Mouse (Mus musculus) myocyte (in vitro differentiated cells): ENCODE results near the gene Sox5. TPM values are rescaled to one million over a fixed set of nuclear protein-coding genes. Genes with fewer than 3 reads are reported as not detected.

Experiments
- H3K27me3 ChIP-seq: one replicate; pipeline ENCODE4 v1.6.1; 2011; ENCODE audit not compliant: control insufficient read depth, insufficient read depth, insufficient read length
- H3K36me3 ChIP-seq: one replicate; pipeline ENCODE4 v1.6.1; 2011; ENCODE audit not compliant: control insufficient read depth, insufficient read depth
- H3K4me2 ChIP-seq: one replicate; pipeline ENCODE4 v1.6.1; 2011; ENCODE audit warnings: low read depth, control low read depth
- H3K4me3 ChIP-seq: one replicate; pipeline ENCODE4 v1.5.1; 2011; ENCODE audit warnings: mild to moderate bottlenecking, control low read depth, moderate library complexity
- H3K79me2 ChIP-seq: one replicate; pipeline ENCODE4 v1.6.1; 2011; ENCODE audit not compliant: control insufficient read depth, insufficient read depth
- H3ac ChIP-seq: one replicate; pipeline ENCODE4 v1.6.1; 2011; ENCODE audit not compliant: control insufficient read depth, insufficient read length
- CEBPB ChIP-seq: IDR thresholded peaks from 2 replicates; pipeline ENCODE4 v1.6.1; 2011; ENCODE audit warnings: mild to moderate bottlenecking, moderate library complexity; ENCODE audit not compliant: poor library complexity, insufficient read depth, severe bottlenecking
- E2F4 ChIP-seq: IDR thresholded peaks from one replicate; pipeline ENCODE4 v1.6.1; 2011; ENCODE audit warnings: mild to moderate bottlenecking, control low read depth, moderate library complexity; ENCODE audit not compliant: insufficient read depth
- MAX ChIP-seq: IDR thresholded peaks from one replicate; pipeline ENCODE4 v1.6.1; 2011; ENCODE audit warnings: low read depth, mild to moderate bottlenecking, control low read depth
- MYOD1 ChIP-seq, 3 experiments: IDR thresholded peaks; one replicate each; pipeline ENCODE4 v1.6.1; 2011; ENCODE audit warnings: control low read depth in 2 of 3, low read depth in 2 of 3, mild to moderate bottlenecking in 2 of 3, moderate library complexity in 1 of 3; ENCODE audit not compliant: insufficient read length in 2 of 3, control insufficient read depth in 1 of 3
- MYOG ChIP-seq, 3 experiments: IDR thresholded peaks; one replicate each; pipeline ENCODE4 v1.6.1; 2011; ENCODE audit warnings: control low read depth in 2 of 3, low read depth in 2 of 3, mild to moderate bottlenecking in 2 of 3; ENCODE audit not compliant: insufficient read length in 2 of 3, control insufficient read depth in 1 of 3, insufficient read depth in 1 of 3
- POLR2A ChIP-seq: IDR thresholded peaks from one replicate; pipeline ENCODE4 v1.6.1; 2011; ENCODE audit warnings: low read depth, mild to moderate bottlenecking, control low read depth, moderate library complexity; ENCODE audit not compliant: insufficient read length
- POLR2AphosphoS2 ChIP-seq: IDR thresholded peaks from one replicate; pipeline ENCODE4 v1.6.1; 2011; ENCODE audit warnings: low read depth, control low read depth; ENCODE audit not compliant: insufficient read length
- REST ChIP-seq: IDR thresholded peaks from one replicate; pipeline ENCODE4 v1.6.1; 2011; ENCODE audit warnings: mild to moderate bottlenecking, control low read depth, moderate library complexity; ENCODE audit not compliant: insufficient read depth, insufficient read length
- SRF ChIP-seq: IDR thresholded peaks from one replicate; pipeline ENCODE4 v1.6.1; 2011; ENCODE audit warnings: low read depth; ENCODE audit not compliant: control insufficient read depth, insufficient read length
- TCF12 ChIP-seq: IDR thresholded peaks from one replicate; pipeline ENCODE4 v1.6.1; 2011; ENCODE audit warnings: mild to moderate bottlenecking, control low read depth; ENCODE audit not compliant: poor library complexity, insufficient read depth, severe bottlenecking
- TCF3 ChIP-seq: IDR thresholded peaks from one replicate; pipeline ENCODE4 v1.6.1; 2011; ENCODE audit warnings: low read depth, control low read depth; ENCODE audit not compliant: insufficient read length
- USF1 ChIP-seq: IDR thresholded peaks from one replicate; pipeline ENCODE4 v1.6.1; 2011; ENCODE audit warnings: low read depth, mild to moderate bottlenecking, control low read depth, moderate library complexity
- polyA plus RNA-seq: library from polyadenylated mRNA; unstranded; fragments of >200 nt; fragmentation: generic; extraction: Trizol; gene quantifications from one replicate; pipeline ENCODE4 v1.2.1, GENCODE M21; 2012; ENCODE audit warnings: missing spikeins

Sox5 gene
- polyA plus RNA-seq, 1 experiment = 0.50 TPM

DNA sequence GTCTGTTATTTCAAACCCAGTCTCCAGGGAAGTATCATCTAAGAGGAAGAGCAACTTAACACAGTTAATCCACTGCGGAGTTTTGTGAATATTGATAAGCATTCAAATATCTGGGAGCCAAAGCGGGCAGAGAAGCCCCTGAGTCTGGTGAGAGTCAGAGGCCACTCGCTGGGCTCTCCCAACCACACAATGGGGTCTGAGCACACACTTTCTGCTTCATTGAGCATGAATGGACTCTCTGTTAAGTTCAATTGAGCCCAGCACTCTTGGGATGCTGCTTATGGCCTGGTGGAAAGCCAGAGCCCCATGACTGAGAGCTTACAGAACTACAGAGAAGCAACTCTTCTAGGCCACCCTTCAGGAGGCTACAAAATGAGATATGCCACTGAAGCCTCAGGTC, 221.6 kb downstream of the Sox5 start:
- Histone ChIP-seq H3K4me2 (no peak overlapping the region), H3ac (no peak overlapping the region), H3K36me3 (no peaks in the 10 kb centered on the region), H3K4me3 (no peak overlapping the region), H3K27me3 (no peaks in the 10 kb centered on the region), H3K79me2 (no peaks in the 10 kb centered on the region)
- no peak for TF ChIP-seq CEBPB
- TF ChIP-seq TCF12 = no peak
- TF ChIP-seq POLR2A = no peak
- no peak for TF ChIP-seq MAX
- no peak for TF ChIP-seq POLR2AphosphoS2
- TF ChIP-seq USF1 = no peak
- no peak for TF ChIP-seq E2F4

DNA sequence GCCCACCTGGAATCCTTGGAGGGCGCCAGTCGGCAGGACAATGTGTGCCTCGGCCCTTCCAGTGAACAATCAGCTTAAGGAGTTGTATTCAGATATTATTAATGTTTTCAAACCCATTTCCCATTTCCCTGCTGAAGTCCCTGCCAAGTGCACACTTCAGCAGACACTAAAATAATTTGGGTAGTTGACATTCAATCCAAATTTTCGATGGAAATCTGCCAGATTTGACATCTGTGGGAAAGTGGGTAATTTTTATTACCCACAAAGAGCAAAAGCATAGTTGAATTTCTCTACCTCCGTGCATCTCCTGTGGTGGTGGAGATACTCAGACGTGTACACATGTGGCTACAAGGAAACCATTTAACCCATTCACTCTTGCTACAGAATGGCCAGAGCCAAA, 228.3 kb downstream of the Sox5 start:
- no peak overlapping the region for H3K4me3 ChIP-seq
- H3K36me3 ChIP-seq = no peaks in the 10 kb centered on the region
- TF ChIP-seq CEBPB (no peak), TCF12 (no peak), POLR2AphosphoS2 (no peak), TCF3 (no peak), USF1 (no peak), MAX (no peak), MYOG (IDR thresholded peaks at IDR 0.05; ENCODE audit: control insufficient read depth in 1 of 3, insufficient read depth in 1 of 3, insufficient read length in 2 of 3, low read depth in 2 of 3) (no peak), REST (no peak), SRF (no peak), E2F4 (no peak), MYOD1 (IDR thresholded peaks at IDR 0.05; ENCODE audit: control insufficient read depth in 1 of 3, insufficient read length in 2 of 3, low read depth in 2 of 3) (no peak), POLR2A (no peak)
- no peak overlapping the region for H3ac ChIP-seq
- no peak overlapping the region for H3K4me2 ChIP-seq
- H3K27me3 ChIP-seq = no peaks in the 10 kb centered on the region
- H3K79me2 ChIP-seq = no peaks in the 10 kb centered on the region

DNA sequence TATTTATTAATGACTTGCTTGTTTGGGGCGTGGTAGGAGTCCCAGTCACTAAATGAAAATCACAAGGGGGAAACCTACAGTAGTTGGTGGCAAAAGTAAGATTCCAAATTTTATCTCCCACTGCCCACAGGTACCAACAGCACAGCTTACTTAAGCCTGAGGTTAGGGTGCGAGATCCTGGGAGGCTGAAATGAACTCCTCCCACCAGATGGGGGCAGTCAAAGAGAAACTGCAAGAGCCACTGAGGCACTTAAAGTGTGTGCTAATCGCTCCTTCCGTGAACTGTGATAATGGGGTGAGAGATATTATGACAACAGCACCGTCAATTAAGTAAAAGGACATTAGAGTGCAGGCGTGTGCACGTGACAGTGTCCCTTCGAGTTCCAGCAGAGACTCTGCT, 232.8 kb downstream of the Sox5 start:
- Histone ChIP-seq H3K4me3 (no peak overlapping the region), H3K79me2 (no peaks in the 10 kb centered on the region), H3K4me2 (no peak overlapping the region), H3ac (no peak overlapping the region), H3K36me3 (no peaks in the 10 kb centered on the region), H3K27me3 (no peaks in the 10 kb centered on the region)
- TF ChIP-seq E2F4 = no peak

DNA sequence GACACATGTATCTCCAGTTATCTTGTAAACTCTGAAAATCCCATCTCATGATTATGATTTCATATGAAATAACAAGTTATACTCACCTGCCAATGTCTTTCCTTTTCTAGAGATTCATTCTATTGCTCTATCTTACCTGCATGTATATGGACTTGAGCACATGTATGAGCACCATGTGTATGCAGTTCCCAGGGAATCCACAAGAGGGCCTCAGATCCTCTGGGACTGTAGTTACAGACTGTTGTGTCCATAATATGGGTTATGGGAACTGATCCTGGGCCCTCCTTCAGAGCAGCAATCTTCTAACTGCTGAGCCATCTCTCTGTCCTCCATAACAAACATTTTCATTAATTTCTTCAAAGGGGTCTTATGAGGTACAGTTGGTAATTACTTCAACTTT, 234.6 kb downstream of the Sox5 start:
- Histone ChIP-seq H3K27me3 (no peaks in the 10 kb centered on the region), H3K79me2 (no peaks in the 10 kb centered on the region), H3ac (no peak overlapping the region), H3K36me3 (no peaks in the 10 kb centered on the region), H3K4me2 (no peak overlapping the region), H3K4me3 (no peak overlapping the region)
- TF ChIP-seq SRF (no peak), POLR2AphosphoS2 (no peak), REST (no peak), USF1 (no peak), E2F4 (no peak), MYOG (IDR thresholded peaks at IDR 0.05; ENCODE audit: control insufficient read depth in 1 of 3, insufficient read depth in 1 of 3, insufficient read length in 2 of 3, low read depth in 2 of 3) (no peak)

DNA sequence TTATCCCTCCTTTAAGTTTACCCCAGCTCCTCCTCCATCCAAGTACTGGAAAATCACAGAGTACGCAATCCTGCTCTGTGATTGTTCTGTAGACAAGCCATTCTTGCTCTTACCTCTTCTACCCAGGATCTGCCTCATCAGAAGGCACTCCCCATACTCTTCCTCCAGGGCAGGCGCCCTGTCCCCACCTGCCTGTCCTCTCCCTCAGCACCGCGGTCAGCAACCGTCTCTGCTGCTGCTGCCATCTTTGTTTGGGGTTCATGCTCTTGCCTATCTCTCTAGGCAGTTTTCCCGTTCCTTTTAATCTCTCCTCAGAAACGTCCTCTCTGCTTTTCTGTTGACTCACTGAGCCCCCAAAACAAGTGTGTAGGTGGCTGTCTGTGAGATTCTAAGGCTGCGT, 236.2 kb downstream of the Sox5 start:
- H3K36me3 ChIP-seq = no peaks in the 10 kb centered on the region
- no peak overlapping the region for H3K4me2 ChIP-seq
- no peaks in the 10 kb centered on the region for H3K27me3 ChIP-seq
- TF ChIP-seq REST = peak; percentile 78
- TF ChIP-seq MAX = no peak
- H3K4me3 ChIP-seq = no peak overlapping the region
- H3ac ChIP-seq = no peak overlapping the region
- H3K79me2 ChIP-seq = no peaks in the 10 kb centered on the region

DNA sequence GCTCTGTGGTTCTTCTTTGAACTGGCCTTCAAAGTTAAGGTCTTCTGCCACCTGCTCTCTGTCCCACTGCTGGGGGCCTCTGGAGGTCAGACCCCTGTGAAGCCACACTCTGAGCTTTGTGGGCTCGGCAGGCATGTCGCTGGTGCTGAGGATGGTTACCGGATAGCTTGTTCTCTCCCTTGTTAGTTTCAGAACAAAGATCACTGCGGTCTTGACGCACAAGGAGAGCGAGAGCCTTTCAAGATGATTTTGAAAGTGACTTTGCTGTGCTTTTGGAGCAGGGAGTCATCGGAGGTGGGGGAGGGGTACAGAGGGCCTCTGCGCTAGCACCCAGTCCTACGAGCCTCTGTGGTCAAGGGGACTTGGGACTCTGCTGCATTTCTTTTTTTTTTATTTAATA, 240.5 kb downstream of the Sox5 start:
- no peaks in the 10 kb centered on the region for H3K36me3 ChIP-seq
- TF ChIP-seq REST (no peak), POLR2AphosphoS2 (no peak), TCF3 (no peak), USF1 (no peak), POLR2A (no peak), E2F4 (no peak), MYOG (IDR thresholded peaks at IDR 0.05; ENCODE audit: control insufficient read depth in 1 of 3, insufficient read depth in 1 of 3, insufficient read length in 2 of 3, low read depth in 2 of 3) (no peak), SRF (no peak), MAX (no peak), TCF12 (no peak), MYOD1 (IDR thresholded peaks at IDR 0.05; ENCODE audit: control insufficient read depth in 1 of 3, insufficient read length in 2 of 3, low read depth in 2 of 3) (no peak), CEBPB (no peak)
- H3ac ChIP-seq = no peak overlapping the region
- no peaks in the 10 kb centered on the region for H3K27me3 ChIP-seq
- H3K79me2 ChIP-seq = no peaks in the 10 kb centered on the region
- no peak overlapping the region for H3K4me3 ChIP-seq
- H3K4me2 ChIP-seq = no peak overlapping the region
